Mouse (Mus musculus) embryonic fibroblast, embryonic 13.5 days (primary cell): ENCODE measurements around the gene Ccdc106. TPM values are rescaled to one million over a fixed set of nuclear protein-coding genes. Genes with fewer than 3 reads are reported as not detected.
"Not testable (repeated sequence)": the region's sequence is repeated elsewhere in the genome, so short reads cannot be mapped to it uniquely, and the experiment has no call there.

ENCODE experiments used
- H3K27ac ChIP-seq: 2 replicates; pipeline ENCODE4 v1.5.1; 2012; ENCODE audit warnings: low read length, control low read depth, inconsistent platforms; ENCODE audit not compliant: insufficient read depth
- H3K4me1 ChIP-seq: 2 replicates; pipeline ENCODE4 v1.6.1; 2011; ENCODE audit warnings: low read length; ENCODE audit not compliant: control insufficient read depth, insufficient read depth
- H3K4me3 ChIP-seq: 2 replicates; pipeline ENCODE4 v1.5.1; 2011; ENCODE audit warnings: mild to moderate bottlenecking, control low read depth, low read length; ENCODE audit not compliant: insufficient read depth
- CTCF ChIP-seq: IDR thresholded peaks from 2 replicates; pipeline ENCODE4 v1.5.1; 2011; ENCODE audit warnings: mild to moderate bottlenecking, control low read depth, low read length, moderate library complexity, borderline replicate concordance; ENCODE audit not compliant: insufficient read depth
- POLR2A ChIP-seq: IDR thresholded peaks from 2 replicates; pipeline ENCODE4 v1.6.1; 2011; ENCODE audit warnings: low read depth, mild to moderate bottlenecking, control low read depth, low read length, moderate library complexity
- polyA plus RNA-seq: library from polyadenylated mRNA; stranded (reverse); fragments of >200 nt; gene quantifications from 2 replicates; pipeline ENCODE4 v1.2.4, GENCODE M21; 2011; ENCODE audit warnings: low read depth; ENCODE audit not compliant: missing spikeins, insufficient read length

Gene Ccdc106
- polyA plus RNA-seq, 1 experiment: 3.8 TPM

GRCm38 (mm10) chr7:5015118-5016001, 5.0 kb upstream of the Ccdc106 start, which contains the start of gene Gm44973:
Gene Gm44973, plus strand, starts transcription at chr7:5015496.
- Histone ChIP-seq H3K4me3 (peak within 1 kb of the TSS; percentile 90), H3K4me1 (peaks cover 2% of the 10 kb centered on the region; the same call in 1 of the 2 replicates), H3K27ac (peak within 1 kb of the TSS; percentile 99)
- TF ChIP-seq POLR2A: peak; percentile 60
- TF ChIP-seq CTCF: no peak

- Histone ChIP-seq H3K4me1 (peaks cover 2% of the 10 kb centered on the region; the same call in 1 of the 2 replicates), H3K27ac (peak overlapping the region; percentile 72), H3K4me3 (peak overlapping the region; percentile 66)
- no peak for TF ChIP-seq CTCF
- TF ChIP-seq POLR2A: no peak
Observed at GRCm38 (mm10) chr7:5016057-5016456, 4.3 kb upstream of the Ccdc106 start.

DNA sequence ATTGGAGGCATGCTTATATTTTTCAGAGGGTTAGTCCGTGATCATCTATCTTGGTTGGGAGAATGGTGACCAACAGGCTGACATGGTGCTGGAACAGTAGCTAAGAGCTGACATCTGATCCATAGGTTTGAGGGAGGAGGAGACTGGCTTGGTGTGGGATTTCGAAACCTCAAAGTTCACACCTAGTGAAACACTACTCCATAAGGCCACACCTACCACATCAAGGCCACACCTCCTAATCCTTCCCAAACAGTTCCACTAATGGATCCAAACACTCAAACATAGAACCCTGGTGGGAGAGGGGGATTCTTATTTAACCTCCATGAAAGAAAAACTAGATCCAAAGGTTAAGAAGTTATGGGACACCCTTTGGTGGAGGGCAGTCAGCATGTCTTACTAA, 3.4 kb upstream of the Ccdc106 start:
- peaks cover 2% of the 10 kb centered on the region; the same call in 1 of the 2 replicates for H3K4me1 ChIP-seq
- no peak for TF ChIP-seq POLR2A
- no peak for TF ChIP-seq CTCF
- H3K4me3 ChIP-seq: no peak overlapping the region
- no peak overlapping the region for H3K27ac ChIP-seq

DNA sequence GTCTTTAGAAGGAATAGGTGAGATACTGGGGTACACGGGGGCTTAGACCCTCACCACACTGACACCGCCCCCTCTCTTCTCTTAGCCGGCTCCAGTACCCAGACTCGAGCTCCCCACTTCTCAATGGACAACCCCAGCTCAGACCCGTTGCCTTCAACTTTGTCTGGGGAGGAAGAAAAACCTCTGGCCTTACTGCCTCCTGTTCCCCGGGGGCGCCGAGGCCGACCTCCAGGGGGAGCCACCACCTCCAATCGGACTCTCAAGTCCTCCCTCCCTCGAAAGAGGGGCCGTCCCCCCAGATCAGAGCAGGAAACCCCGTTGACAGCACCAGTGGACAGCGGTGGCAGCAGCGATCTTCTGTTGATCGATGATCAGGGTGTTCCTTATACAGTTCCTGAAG, 3.0 kb upstream of the Ccdc106 start:
- no peak for TF ChIP-seq CTCF
- TF ChIP-seq POLR2A: no peak
- Histone ChIP-seq H3K4me3 (no peak overlapping the region), H3K27ac (no peak overlapping the region)

GRCm38 (mm10) chr7:5017931-5018330, 2.4 kb upstream of the Ccdc106 start:
- H3K27ac ChIP-seq: peak overlapping the region; percentile 97; the same call in 1 of the 2 replicates
- peaks cover 2% of the 10 kb centered on the region; the same call in 1 of the 2 replicates for H3K4me1 ChIP-seq
- no peak overlapping the region for H3K4me3 ChIP-seq
- TF ChIP-seq CTCF (no peak), POLR2A (no peak)

More for the DNA sequence above, 3.0 kb upstream of the Ccdc106 start:
- H3K4me1 ChIP-seq: peaks cover 2% of the 10 kb centered on the region; the same call in 1 of the 2 replicates

GRCm38 (mm10) chr7:5019576-5019975, 777 bp upstream of the Ccdc106 start:
- Histone ChIP-seq H3K27ac (peak overlapping the region; percentile 97), H3K4me3 (peak overlapping the region; percentile 38)
- H3K4me1 ChIP-seq: not testable (repeated sequence)

GRCm38 (mm10) chr7:5020685-5021084, 332 bp downstream of the Ccdc106 start:
- H3K4me3 ChIP-seq: peak overlapping the region; percentile 94
- TF ChIP-seq CTCF: no peak
- no peak; the same call in 1 of the 2 replicates for TF ChIP-seq POLR2A
- peak overlapping the region; percentile 95 for H3K27ac ChIP-seq
- peaks cover 2% of the 10 kb centered on the region; the same call in 1 of the 2 replicates for H3K4me1 ChIP-seq

- no peak for TF ChIP-seq CTCF
- no peak for TF ChIP-seq POLR2A
- peaks cover 2% of the 10 kb centered on the region; the same call in 1 of the 2 replicates for H3K4me1 ChIP-seq
- no peak overlapping the region; the same call in 1 of the 2 replicates for H3K27ac ChIP-seq
- H3K4me3 ChIP-seq: peak overlapping the region; percentile 94
Observed at GRCm38 (mm10) chr7:5021197-5021596, 844 bp downstream of the Ccdc106 start.

- H3K4me3 ChIP-seq: no peak overlapping the region
- H3K27ac ChIP-seq: no peak overlapping the region
- H3K4me1 ChIP-seq: no peaks in the 10 kb centered on the region
- no peak for TF ChIP-seq POLR2A
- TF ChIP-seq CTCF: no peak
Observed at GRCm38 (mm10) chr7:5029543-5029942, 9.2 kb downstream of the Ccdc106 start.

GRCm38 (mm10) chr7:5029946-5030345, 9.6 kb downstream of the Ccdc106 start:
- Histone ChIP-seq H3K4me3 (no peak overlapping the region), H3K27ac (no peak overlapping the region), H3K4me1 (no peaks in the 10 kb centered on the region)
- TF ChIP-seq POLR2A: no peak
- TF ChIP-seq CTCF: no peak
